Mouse (Mus musculus): ENCODE measurements around the gene Tmem82.

Gene Tmem82

GRCm38 (mm10) chr4:141639474-141639873 is 21.0 kb upstream of the Tmem82 start:
- DNase-seq = no peak

DNA sequence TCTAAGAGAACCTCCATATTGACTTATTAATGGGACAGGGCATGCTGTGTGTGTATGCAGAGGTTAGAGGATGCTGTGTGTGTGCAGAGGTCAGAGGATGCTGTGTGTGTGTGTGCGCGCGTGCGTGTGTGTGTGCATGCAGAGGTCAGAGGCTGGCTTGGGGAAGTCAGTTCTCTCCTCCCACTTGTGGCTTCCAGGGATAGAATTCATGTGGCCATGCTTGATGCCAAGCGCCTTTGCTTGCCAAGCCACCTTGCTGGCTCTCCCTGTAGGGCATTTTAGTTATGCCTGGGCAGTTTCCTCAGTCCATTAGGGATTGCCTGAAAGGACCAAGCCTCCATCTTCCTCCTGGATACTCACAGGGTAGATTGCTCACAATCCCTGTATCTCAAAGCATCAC is 18.3 kb upstream of the Tmem82 start:
- DNase-seq = peak; percentile 81 to 87

- no peak for DNase-seq
Observed at GRCm38 (mm10) chr4:141635991-141636390, 17.6 kb upstream of the Tmem82 start.

DNA sequence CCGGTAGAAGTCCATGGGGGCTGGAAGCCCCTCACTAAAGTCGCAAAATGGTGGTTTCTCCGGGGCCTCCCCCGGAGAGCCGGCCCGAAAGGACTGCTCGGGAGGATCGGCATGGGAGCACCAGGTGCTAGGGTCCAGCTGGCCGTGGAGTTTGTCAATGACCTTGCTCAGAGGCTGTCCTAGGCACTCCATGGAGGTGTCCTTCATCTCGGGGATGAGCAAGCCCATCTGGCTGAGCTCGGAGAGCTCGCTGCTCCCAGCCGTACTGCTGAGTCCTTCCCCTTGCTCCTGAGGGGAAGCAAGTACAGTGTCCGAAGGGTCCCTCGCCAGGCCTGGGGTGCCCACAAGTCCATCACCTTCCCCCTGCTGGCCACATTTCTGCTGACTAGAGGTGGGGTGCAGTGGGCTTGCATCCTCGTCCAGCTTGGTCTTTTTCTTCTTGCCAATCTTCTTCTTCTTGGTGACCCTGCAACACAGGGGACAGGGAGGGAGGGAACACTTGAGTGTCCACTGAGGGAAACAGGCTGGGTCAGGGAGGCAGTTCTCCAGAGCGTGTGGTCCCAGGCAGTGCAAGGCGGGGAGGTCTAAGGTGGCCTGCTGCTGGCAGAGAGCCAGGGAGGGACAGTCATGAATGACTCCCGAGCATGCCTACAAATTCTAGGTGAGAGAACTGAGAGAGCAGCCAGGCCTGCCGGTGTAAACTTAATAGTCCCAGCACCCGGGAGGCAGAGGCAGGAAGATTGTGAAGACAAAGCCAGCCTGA is 13.9 kb upstream of the Tmem82 start:
- no peak for DNase-seq

DNA sequence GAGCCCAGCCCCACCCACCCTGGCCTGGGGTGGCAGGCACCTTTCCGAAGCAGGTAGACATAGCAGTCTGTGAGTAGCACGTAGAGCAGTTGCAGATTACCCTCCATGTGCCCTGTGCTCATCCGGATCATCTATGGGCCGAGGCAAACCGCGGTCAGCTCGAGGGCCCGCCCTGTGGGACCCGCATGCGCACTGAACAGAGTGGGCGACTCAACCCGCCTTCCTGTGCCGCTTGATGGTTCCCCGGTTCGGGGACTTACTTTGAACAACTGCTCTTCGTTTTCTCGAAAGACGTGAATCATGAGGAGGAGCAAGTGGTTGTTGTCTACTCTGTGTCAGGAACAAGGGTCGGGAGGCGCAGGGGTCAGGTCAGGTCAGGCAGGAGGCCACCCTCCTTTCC is 12.8 kb upstream of the Tmem82 start:
- no peak for DNase-seq

- no peak for DNase-seq
Observed at GRCm38 (mm10) chr4:141630021-141630420, 11.6 kb upstream of the Tmem82 start.

DNA sequence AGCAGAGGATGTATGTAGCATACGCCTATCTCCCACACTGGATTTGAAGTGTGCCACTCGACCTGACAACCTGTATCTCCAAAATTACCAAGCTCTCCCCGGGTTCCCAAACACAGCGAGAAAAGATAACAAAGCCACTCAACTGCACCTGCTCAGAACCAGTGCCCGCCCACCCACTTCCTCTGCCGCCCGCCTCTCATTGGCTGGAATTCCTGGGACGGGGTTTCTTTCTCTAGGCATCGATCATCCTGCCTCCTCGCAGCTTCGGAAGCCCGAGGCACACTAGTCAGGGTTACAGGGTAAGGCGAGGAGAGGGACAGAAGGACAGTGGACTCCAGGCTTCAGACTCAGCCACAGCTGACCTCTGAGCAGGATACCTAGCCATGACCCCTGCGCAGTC is 10.2 kb upstream of the Tmem82 start:
- DNase-seq = no peak

- no peak for DNase-seq
Observed at GRCm38 (mm10) chr4:141627502-141627901, 9.1 kb upstream of the Tmem82 start.

DNA sequence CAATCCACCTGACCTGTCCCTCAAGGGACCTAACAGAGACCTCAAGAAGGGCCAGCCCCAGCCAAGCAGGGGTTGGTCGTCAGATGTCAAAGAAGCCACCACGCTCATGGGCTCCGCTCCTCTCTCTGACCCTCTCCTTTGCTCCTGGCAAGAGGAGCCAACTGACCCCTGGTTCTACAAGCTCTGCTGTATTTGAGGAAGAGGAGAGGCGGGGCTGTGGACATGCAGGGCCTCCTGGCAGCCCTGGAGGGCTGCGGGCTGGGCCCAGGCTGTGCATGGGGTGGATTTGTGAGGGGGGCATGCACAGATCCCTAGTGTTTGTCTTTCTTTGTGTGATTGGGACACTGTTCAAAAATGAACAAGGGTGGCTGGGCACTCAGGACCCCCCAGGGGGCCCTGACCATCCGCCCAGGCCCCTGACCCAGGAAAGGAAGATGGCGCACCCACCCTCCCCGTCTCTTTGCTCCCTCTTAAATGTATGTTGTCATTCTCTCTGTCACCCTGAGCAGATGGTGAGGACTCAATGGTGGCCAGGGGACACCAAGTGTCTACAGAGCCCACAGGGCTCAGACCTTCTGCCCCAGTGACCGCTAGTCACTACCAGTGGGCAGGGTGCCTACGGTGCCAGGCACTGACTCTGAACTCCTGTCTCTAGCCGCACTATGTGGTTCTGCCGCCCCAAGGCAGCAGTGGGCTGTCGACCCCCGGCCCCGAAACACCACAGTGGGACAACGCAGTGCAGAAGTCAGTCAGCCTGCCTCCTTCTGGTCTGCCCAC is 7.5 kb upstream of the Tmem82 start:
- no peak for DNase-seq

DNA sequence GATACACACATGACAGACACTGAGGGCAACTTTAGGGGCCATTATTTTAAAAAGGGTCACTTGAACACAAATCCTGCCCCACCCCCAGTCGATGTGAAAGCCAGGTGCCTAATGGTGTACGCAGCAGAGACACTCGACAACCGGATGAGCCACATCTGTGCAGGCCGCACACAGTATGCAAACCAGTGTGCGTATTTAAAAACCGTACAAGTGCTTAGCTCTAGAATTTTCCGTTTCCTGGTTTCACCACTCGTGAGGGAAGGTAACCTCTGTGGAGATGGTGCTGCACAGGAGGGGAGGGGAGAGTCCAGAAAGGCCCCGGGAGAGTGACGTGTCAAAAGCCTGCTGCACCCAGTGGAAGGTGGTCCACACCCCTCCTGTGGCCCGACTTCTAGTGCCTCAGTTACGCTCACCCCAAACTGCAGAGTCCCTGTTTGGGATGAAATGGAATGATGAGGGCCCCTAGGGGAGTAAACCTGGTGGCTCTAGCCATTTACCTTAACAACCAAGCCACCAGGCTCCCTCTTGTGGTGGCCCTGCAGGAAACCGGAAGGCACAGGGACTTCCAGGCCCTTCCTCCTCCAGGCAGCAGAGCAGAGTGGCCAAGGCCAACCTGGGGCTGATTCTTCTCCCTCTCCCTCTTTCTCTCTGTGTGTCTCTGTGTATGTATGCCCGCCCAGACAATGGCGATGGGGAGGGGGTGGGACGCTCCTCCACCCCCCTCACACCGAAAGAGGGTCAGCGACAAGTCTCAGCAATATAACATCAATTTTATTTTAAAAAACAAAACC is 6.7 kb upstream of the Tmem82 start:
- DNase-seq = peak in 1 of 2 experiments; percentile 66

- DNase-seq = no peak
Observed at GRCm38 (mm10) chr4:141624134-141624533, 5.7 kb upstream of the Tmem82 start.

- peak; percentile 90 to 94 for DNase-seq
Observed at GRCm38 (mm10) chr4:141623666-141624065, 5.2 kb upstream of the Tmem82 start, which contains the start of gene Slc25a34. Gene Slc25a34 (minus strand): TSS chr4:141623821.

DNA sequence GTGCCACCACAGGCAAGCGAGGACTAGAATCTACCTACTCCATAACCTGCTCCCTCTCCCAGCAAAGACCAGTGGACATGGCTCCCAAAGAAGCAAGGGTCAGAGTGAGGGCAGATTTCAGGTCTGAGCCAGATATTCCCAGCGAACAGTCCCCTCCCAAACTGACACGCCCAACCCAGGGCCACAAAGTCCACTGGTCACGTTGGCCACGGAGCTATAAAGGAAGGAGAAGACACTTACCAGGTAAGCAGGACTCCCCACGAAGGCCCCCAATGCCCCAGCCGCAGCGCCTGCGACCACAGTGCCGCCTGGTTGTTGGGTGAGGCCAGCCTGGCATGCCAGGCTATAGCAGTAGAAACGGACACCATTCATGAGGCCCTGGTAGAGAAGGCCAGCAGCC is 4.6 kb upstream of the Tmem82 start:
- peak; percentile 78 to 83 for DNase-seq

DNA sequence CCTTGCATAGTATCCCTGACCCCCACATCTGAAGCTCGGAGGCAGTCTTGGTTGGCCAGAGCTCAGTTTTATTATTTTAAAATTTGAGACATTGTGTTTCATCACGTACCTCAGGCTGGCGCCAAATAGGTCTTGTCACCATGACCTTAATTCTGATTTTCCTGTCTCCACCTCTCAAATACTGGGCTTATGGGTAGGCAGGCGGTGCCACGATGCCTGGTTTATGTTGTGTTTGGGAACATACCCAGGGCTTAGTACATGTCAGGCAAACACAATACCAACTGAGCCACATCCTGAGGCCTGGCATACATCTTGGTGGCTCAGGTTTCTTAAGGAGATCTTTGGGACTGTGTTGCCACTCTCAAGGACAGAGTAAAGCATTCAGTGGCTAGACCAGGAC is 4.1 kb upstream of the Tmem82 start:
- no peak for DNase-seq

DNA sequence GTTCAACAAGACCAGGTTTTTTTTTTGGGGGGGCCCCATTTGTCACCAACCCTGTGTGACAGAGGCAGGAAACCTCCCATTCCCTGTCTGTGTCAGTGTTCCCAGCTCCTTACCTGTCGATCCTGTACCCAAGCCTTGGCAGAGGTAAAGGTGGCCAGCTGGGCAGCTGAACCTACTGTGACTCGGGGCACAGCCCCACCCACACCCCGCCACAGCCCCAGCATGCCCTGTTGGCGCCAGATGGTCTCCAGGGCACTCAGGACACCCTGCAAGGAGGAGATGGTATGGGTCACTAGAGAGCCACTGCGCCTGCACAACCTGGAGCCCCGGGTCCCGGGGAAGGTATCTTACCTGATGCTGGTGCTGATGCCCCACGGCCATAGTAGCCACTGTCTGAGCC is 3.7 kb upstream of the Tmem82 start:
- DNase-seq = no peak

- no peak for DNase-seq
Observed at GRCm38 (mm10) chr4:141621297-141621696, 2.9 kb upstream of the Tmem82 start.

DNA sequence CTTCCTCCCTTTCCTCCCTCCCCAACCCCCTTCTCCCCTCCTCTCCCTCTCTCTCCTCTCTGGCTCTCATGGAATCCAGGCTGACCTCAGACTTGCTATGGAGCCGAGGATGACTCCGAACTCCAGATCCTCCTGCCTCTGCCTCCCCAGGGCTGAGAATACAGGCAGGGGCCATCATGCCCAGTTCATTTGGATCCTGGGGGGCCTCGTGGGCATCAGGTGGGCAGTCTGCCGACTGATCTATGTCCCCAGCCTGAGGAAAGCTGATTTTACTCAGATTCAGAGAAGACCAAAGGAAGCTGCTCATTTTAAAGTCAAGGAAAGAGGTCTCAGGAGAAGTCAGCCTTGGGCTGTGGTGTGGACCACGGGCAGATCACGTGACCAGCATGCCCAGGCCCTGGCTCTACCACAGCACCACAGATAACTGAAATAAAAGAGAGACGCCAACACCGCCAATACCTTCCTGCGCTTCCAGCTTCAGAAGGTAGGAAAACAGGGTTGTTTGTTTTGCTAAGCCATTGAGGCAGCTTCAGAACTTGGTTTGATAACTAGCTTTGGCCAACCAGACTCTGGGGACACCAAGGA is 958 bp upstream of the Tmem82 start:
- DNase-seq = no peak

DNA sequence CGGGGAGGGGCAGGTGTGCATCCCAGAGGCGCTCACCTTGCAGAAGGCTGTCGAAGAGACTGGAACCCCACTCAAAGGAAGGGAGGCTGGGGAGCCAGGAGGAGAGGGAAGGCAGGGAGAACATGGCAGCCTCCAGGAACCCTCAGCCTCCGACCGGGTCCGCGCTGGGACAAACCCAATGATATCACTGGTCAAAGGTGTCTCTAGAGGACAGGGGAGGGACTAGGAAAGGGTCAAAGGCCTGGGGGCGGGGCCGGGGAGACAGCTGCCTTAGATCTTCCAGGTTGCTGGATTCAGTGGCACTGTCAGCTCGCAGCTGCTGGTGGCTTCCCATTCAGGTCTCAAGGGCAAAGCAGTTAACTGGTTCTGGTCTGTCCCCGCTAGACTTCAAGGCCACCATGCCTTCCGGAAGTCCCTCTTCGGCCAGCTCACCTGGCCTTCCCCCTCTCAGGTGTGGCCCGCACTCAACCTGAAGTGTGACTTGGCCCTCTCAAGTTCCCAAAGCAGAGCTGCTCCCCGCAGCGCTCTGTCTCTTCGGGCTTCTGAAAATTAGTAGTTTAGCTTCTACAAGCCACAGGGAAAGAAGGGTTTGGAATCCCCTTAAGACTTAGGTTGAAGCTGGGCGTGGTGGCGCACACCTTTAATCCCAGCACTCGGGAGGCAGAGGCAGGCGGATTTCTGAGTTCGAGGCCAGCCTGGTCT is 419 bp downstream of the Tmem82 start:
- DNase-seq = peak; percentile 86 to 90

DNA sequence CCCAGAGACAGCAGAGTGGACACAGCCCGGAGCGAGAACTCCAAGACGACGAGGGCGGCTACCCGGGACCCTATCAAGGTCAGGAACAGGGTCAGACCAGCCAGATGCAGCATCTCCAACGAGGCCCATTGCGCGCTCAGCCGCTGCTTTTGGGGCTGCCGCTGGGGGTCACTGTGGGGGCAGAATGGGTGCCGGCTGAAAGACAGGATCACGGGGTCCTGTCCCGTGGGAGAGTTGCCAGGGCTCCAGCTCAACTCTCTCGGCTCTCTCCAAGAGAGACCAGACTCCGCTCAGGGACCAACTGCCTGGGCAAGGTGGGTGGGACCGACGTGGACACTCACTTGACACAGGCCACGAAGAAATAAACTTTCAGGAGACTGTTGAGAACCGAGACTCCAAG is 1.1 kb downstream of the Tmem82 start:
- peak; percentile 69 to 79 for DNase-seq

GRCm38 (mm10) chr4:141616811-141617210 is 1.6 kb downstream of the Tmem82 start:
- no peak for DNase-seq

DNA sequence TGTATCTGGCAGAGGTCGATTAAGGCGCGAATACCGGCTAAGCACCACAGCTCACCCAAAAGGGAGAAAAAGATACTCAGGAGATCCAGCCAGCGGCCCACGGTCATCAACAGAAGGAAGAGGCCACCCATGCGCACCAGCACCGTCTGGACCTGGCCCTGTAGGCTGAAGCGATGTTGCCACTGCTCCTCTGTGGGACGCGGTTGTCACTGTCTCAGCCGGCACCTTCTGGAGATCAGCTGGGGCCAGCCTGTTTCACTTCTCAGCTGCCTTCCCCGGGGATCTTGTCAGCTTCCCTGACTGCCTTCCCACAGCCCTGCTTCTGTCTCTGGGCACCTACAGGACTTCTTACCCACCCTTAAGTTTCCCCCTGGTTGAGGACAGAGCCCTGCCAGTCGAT is 3.5 kb downstream of the Tmem82 start:
- no peak for DNase-seq

GRCm38 (mm10) chr4:141609538-141609937 is 8.9 kb downstream of the Tmem82 start:
- DNase-seq = no peak

Measured in kidney, adult 8-10 months (tissue).